Mouse (Mus musculus) thymus, postnatal 4 days (tissue): ENCODE measurements around the gene Spata9.

Experiments
- DNase-seq: peaks from one replicate; pipeline ENCODE4 v3.0.0; 2021

Spata9 gene

GRCm38 (mm10) chr13:75992169-75993028 lies 25.4 kb downstream of the Spata9 start:
- no peak for DNase-seq

GRCm38 (mm10) chr13:76003272-76003671 lies 36.3 kb downstream of the Spata9 start:
- DNase-seq, result no peak

- DNase-seq, result no peak
Measured at GRCm38 (mm10) chr13:76014511-76014910, 47.6 kb downstream of the Spata9 start.

GRCm38 (mm10) chr13:76017465-76017864 lies 50.5 kb downstream of the Spata9 start:
- no peak for DNase-seq

- peak; percentile 98 for DNase-seq
Measured at GRCm38 (mm10) chr13:76017974-76018843, 51.3 kb downstream of the Spata9 start, which contains the start of gene Rfesd. Gene Rfesd, minus strand, starts transcription at chr13:76018719.

- peak; percentile 10 for DNase-seq
Measured at GRCm38 (mm10) chr13:76018844-76019400, 52.0 kb downstream of the Spata9 start.

- DNase-seq, result no peak
Measured at GRCm38 (mm10) chr13:76021782-76022181, 54.8 kb downstream of the Spata9 start.

- DNase-seq, result no peak
Measured at GRCm38 (mm10) chr13:76024588-76024987, 57.6 kb downstream of the Spata9 start.

- no peak for DNase-seq
Measured at GRCm38 (mm10) chr13:76042455-76042854, 75.5 kb downstream of the Spata9 start.

GRCm38 (mm10) chr13:76044971-76045370 lies 78.0 kb downstream of the Spata9 start:
- DNase-seq, result no peak
